Mouse (Mus musculus) subcutaneous adipose tissue, adult 2 months (tissue): ENCODE measurements around the gene Vmn1r219. TPM values are rescaled to one million over a fixed set of nuclear protein-coding genes. Genes with fewer than 3 reads are reported as not detected.

Experiments used
- polyA plus RNA-seq: library from polyadenylated mRNA; depleted of rRNA; stranded (reverse); fragments of >200 nt; gene quantifications from 2 replicates; pipeline ENCODE4 v1.2.3, GENCODE M21; 2012; ENCODE audit warnings: low replicate concordance; rRNA removed

Vmn1r219 gene
- polyA plus RNA-seq: not detected in 2 replicates

GRCm38 (mm10) chr13:23159012-23159411 is at the start of gene Vmn1r219:
Gene Vmn1r219, plus strand, starts transcription at chr13:23159312.

DNA sequence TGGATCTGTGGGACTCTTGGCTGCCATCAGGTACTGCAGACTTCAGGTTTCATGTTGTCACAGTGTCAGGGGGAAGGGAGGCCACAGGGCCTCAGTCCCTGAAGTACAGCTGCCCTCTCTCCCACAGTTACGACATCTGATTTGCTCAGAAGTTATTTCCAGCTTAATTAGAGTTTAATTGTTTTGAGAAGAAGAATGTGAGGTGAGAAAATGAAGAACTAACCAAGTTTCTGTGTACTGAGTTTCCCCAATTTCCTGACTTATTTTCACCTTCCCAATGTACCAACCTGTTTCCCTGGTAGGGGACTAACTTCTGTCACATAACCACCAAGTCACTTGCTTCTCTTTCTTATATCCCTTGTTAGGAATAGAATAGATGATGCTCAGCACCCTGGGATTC is 41.0 kb upstream of the Vmn1r219 start, which contains the start of gene Vmn1r217:
TSS of gene Vmn1r217 (minus strand) at position 101 of the 400 bp plus-strand sequence.

GRCm38 (mm10) chr13:23133099-23133498 is 26.0 kb upstream of the Vmn1r219 start, which contains the start of gene Vmn1r218:
Gene Vmn1r218, plus strand, starts transcription at chr13:23133155.

GRCm38 (mm10) chr13:23187875-23188274 is 28.8 kb downstream of the Vmn1r219 start, which contains the start of gene Vmn1r220:
Gene Vmn1r220, minus strand, starts transcription at chr13:23187975.

GRCm38 (mm10) chr13:23213827-23214226 is 54.7 kb downstream of the Vmn1r219 start, which contains the start of gene Vmn1r221:
Gene Vmn1r221, plus strand, starts transcription at chr13:23214127.

Other genes with a start within 250 kb of the Vmn1r219 start
- gene Vmn1r213, start 151.7 kb upstream of the Vmn1r219 start, polyA plus RNA-seq: not detected in 2 replicates
- gene Vmn1r214, start 128.9 kb upstream of the Vmn1r219 start, polyA plus RNA-seq: not detected in 2 replicates
- not detected in 2 replicates for gene Vmn1r215, start 91.3 kb upstream of the Vmn1r219 start, polyA plus RNA-seq
- not detected in 2 replicates for gene Vmn1r217, start 41.1 kb upstream of the Vmn1r219 start, polyA plus RNA-seq
- not detected in 2 replicates for gene Vmn1r218, start 26.2 kb upstream of the Vmn1r219 start, polyA plus RNA-seq
- gene Vmn1r220, start 28.7 kb downstream of the Vmn1r219 start, polyA plus RNA-seq: not detected in 2 replicates
- gene Vmn1r221, start 54.8 kb downstream of the Vmn1r219 start, polyA plus RNA-seq: not detected in 2 replicates
- gene Vmn1r222, start 76.6 kb downstream of the Vmn1r219 start, polyA plus RNA-seq: not detected in 2 replicates
- not detected in 2 replicates for gene Vmn1r223, start 87.8 kb downstream of the Vmn1r219 start, polyA plus RNA-seq
- 1.7 and 3.0 TPM in 2 replicates for gene Zfp322a, start 209.9 kb downstream of the Vmn1r219 start, polyA plus RNA-seq